Mouse (Mus musculus) testis, postnatal 10 days (tissue): ENCODE results near the gene Plcd3.

ENCODE experiments used
- DNase-seq: peaks from one replicate; pipeline ENCODE4 v3.0.0; 2021; ENCODE audit warnings: low spot score

Plcd3 gene

DNA sequence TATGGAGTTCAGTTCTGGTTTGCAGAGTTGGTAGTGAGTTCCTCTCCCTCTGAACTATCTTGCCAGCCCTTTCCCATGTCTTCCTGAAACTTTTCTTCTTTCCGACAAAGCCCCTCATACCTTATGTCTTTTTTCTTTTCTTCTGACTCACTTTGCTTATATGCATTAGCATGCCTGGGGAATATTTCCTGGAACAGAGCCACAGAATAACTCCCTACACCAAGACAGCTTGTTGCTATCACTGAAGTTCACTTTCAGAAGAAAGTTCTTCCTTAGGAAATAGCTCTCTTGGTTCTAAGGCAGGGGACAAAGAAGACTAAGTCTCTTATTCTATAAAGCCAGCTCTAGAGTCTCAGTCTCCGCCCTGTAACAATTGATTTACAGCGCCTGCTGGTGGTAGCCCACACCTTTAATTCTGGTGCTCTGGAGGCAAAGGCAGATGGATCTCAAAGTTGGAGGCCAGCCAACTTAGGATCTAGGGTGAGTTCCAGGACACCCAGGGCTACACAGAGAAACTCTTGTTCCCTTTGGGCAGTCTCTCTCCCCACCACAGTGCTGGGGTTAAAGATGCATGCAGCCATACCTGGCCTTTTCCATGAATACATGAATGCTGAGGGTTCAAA, 80.6 kb downstream of the Plcd3 start:
- DNase-seq: no peak
